23 mouse cellular contexts compared by ENCODE assay signal in the genomic region with DNA sequence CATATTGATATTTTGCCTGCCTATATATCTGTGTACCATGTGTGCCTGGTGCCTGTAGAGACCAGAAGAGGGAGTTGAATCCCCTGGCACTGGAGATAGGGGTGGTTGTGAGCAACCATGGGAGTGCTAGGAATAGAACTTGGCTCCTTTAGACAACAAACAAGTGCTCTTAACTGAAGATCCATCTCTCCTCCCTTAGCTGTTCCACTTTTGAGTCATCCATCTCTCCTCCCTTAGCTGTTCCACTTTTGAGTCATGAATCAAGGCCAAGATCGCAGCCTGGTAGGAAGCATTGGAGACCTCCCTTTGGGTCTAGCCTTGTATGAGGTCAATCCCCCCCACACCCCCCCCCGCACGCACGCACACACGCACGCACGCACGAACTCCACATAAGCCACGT. TPM values are rescaled to one million over a fixed set of nuclear protein-coding genes. Genes with fewer than 3 reads are reported as not detected.
DNase-seq lines count a peak whose midpoint lies in the region; TF ChIP-seq lines count a peak whose summit lies in the region.
"Had no signal": no experiment of that assay in that cellular context is flagged by ENCODE, and none has a peak within 500 bp of the region (broad histone marks: within the 10 kb centered on the region; RNA-seq: fewer than 3 reads in every experiment).

No protein-coding gene starts in this region.

- peaks cover 6 to 24% of the 10 kb centered on the region in 2 experiments for H3K4me1 ChIP-seq in CH12.LX (ENCODE audit: control insufficient read depth in 1 of 2, insufficient read depth in 2 of 2)
- peaks cover 22% of the 10 kb centered on the region for H3K4me1 ChIP-seq in limb, embryonic 10.5 days

- no peak for DNase-seq in left cerebral cortex, adult 2 months (ENCODE audit: extremely low spot score in 1 of 2, low spot score in 2 of 2)
- no peak for DNase-seq in left cerebral cortex, postnatal 10 days (ENCODE audit: extremely low spot score in 1 of 2, low spot score in 2 of 2)
- DNase-seq in CH12.LX (ENCODE audit: extremely low read depth): no peak
- DNase-seq in brain, adult 2 months (ENCODE audit: low read depth, low spot score): peak; percentile 52
- no peak for DNase-seq in limb, embryonic 10.5 days (ENCODE audit: low spot score)
- DNase-seq in spleen, adult 18-20 months: no peak
- no peak for DNase-seq in urinary bladder, postnatal 25 days (ENCODE audit: low spot score)
- no peak for DNase-seq in adrenal gland, adult 2 months
- DNase-seq: adrenal gland, adult 8-10 months; adrenal gland, postnatal 10 days; adrenal gland, postnatal 14 days; adrenal gland, postnatal 25 days; adrenal gland, postnatal 36 days; B cell, adult 2 months; cerebellum, adult 11 months; cerebellum, adult 11-12 months; cerebellum, adult 18-20 months; cerebellum, adult 2 months; cerebellum, adult 8-10 months had no signal

- H3K4me2 ChIP-seq in CH12.LX (ENCODE audit: insufficient read depth, low read depth, poor library complexity, severe bottlenecking): no peak overlapping the region

- H3K79me2 ChIP-seq in CH12.LX (replicated peaks; ENCODE audit: control insufficient read depth, extremely low read depth, insufficient read depth, poor library complexity, severe bottlenecking): no peaks in the 10 kb centered on the region

- H3K36me3 ChIP-seq in CH12.LX (replicated peaks in 1 of 2; ENCODE audit: control insufficient read depth in 1 of 2, insufficient read depth in 1 of 2, low read length in 1 of 2): no peaks in the 10 kb centered on the region
- no peaks in the 10 kb centered on the region for H3K36me3 ChIP-seq in limb, embryonic 10.5 days
- H3K36me3 ChIP-seq: G1E had no signal

- no peaks in the 10 kb centered on the region for H3K9me3 ChIP-seq in CH12.LX (replicated peaks; ENCODE audit: low read length)
- H3K9me3 ChIP-seq in limb, embryonic 10.5 days (replicated peaks): no peaks in the 10 kb centered on the region
- H3K9me3 ChIP-seq: G1E had no signal

- no peak overlapping the region for H3K4me3 ChIP-seq in left cerebral cortex, adult 2 months
- no peak overlapping the region for H3K4me3 ChIP-seq in CH12.LX (replicated peaks in 1 of 3; ENCODE audit: low read depth in 2 of 3, low read length in 2 of 3, poor library complexity in 1 of 3)
- H3K4me3 ChIP-seq in limb, embryonic 10.5 days: no peak overlapping the region

- intact Hi-C loops in left cerebral cortex, adult 2 months (cut with DNase I): no loop called here
- intact Hi-C loops in left cerebral cortex, postnatal 10 days (cut with DNase I): no loop called here

- no peak; the same call in 1 of the 2 replicates for TF ChIP-seq CTCF in left cerebral cortex, adult 2 months (IDR thresholded peaks at IDR 0.05)
- no peak for TF ChIP-seq CTCF in CH12.LX (conservative IDR thresholded peaks at IDR 0.05 in 1 of 2, IDR thresholded peaks at IDR 0.05 in 1 of 2; ENCODE audit: low read depth in 2 of 2, low read length in 2 of 2)

- H3K9ac ChIP-seq in CH12.LX (ENCODE audit: insufficient read depth, low read depth): no peak overlapping the region

- peak overlapping the region; percentile 34; the same call in 1 of the 2 replicates for H3K27ac ChIP-seq in left cerebral cortex, adult 2 months
- H3K27ac ChIP-seq in CH12.LX (ENCODE audit: insufficient read depth, low read depth): no peak overlapping the region
- H3K27ac ChIP-seq in limb, embryonic 10.5 days: peak overlapping the region; percentile 59; the same call in 1 of the 2 replicates

- dilution Hi-C loops in CH12.LX (cut with MboI; ENCODE audit: extremely low pct_ligation_motif_present, extremely low pct_unique_long_range_greater_than_20kb, low sequenced_read_pairs): no loop called here

- WGBS in limb, embryonic 10.5 days: 95% methylated on average over 9 of the region's 9 CpGs

- no peaks in the 10 kb centered on the region for H3K27me3 ChIP-seq in CH12.LX (replicated peaks)
- no peaks in the 10 kb centered on the region for H3K27me3 ChIP-seq in limb, embryonic 10.5 days (ENCODE audit: low read depth, poor library complexity, severe bottlenecking)
- H3K27me3 ChIP-seq: Patski had no signal

- in situ Hi-C loops in CH12.LX (cut with MboI; ENCODE audit: low pct_ligation_motif_present, low pct_unique_long_range_greater_than_20kb, low sequenced_read_pairs): no loop called here

- no peak for TF ChIP-seq RAD21 in CH12.LX (IDR thresholded peaks at IDR 0.05; ENCODE audit: low read depth, low read length)

- TF ChIP-seq POLR2A in CH12.LX (IDR thresholded peaks at IDR 0.05; ENCODE audit: low read depth, low read length): no peak

- TF ChIP-seq EP300 in CH12.LX (IDR thresholded peaks at IDR 0.05; ENCODE audit: low read length): no peak

TF ChIP-seq in CH12.LX, 34 proteins besides CTCF, POLR2A, EP300 and RAD21:
- TF ChIP-seq MAFK (IDR thresholded peaks at IDR 0.05; ENCODE audit: insufficient replicate concordance, low read length) (no peak), ZC3H11A (IDR thresholded peaks at IDR 0.05; ENCODE audit: low read depth, low read length) (no peak), IRF4 (IDR thresholded peaks at IDR 0.05; ENCODE audit: low read depth, low read length) (peak; percentile 66; the same call in 1 of the 2 replicates), ELF1 (IDR thresholded peaks at IDR 0.05; ENCODE audit: low read depth, low read length) (no peak), ZMIZ1 (IDR thresholded peaks at IDR 0.05; ENCODE audit: low read depth, low read length) (no peak), SIN3A (IDR thresholded peaks at IDR 0.05; ENCODE audit: low read length) (no peak), E2F4 (IDR thresholded peaks at IDR 0.05; ENCODE audit: insufficient replicate concordance, low read depth, low read length) (no peak)

RNA-seq across cellular contexts. Expression of gene Hgd, which starts 34.6 kb away (rescaled TPM):
- under 1 TPM in 1 of 2 experiments, not detected in 1; 0.54 TPM for total RNA-seq in left cerebral cortex, adult 2 months (2021)
- not detected for total RNA-seq in left cerebral cortex, postnatal 10 days (2021)
- total RNA-seq in CH12.LX (2012; rRNA removed) (not detected in 2 replicates), CH12.LX (2014; rRNA removed) (not detected in 2 replicates)
- not detected in 2 replicates for polyA plus RNA-seq in CH12.LX (2012; ENCODE audit: insufficient read length, low read depth)
- 0.25 and 0.28 TPM in 2 replicates for polyA plus RNA-seq in limb, embryonic 10.5 days (2016; fragmentation: Nextera tagmentation; extraction: Ambion mirVana)
- total RNA-seq in adrenal gland, adult 2 months (2021): 1 to 10 TPM in 1 of 2 experiments, under 1 TPM in 1; 0.28 to 1.6 TPM
- not detected in 2 replicates for polyA plus RNA-seq in adrenal gland, adult 2 months (2012; rRNA removed)
- total RNA-seq: adrenal gland, postnatal 25 days; G1E; MEL had no signal
- polyA plus RNA-seq: activated CD4-positive, CD25-positive, alpha-beta regulatory T cell, adult 4 months; G1E had no signal

RNA-seq across cellular contexts. Expression of gene Ndufb4, which starts 39.7 kb away (rescaled TPM):
- 10 to 100 TPM; 68.5 to 69.7 TPM for total RNA-seq in left cerebral cortex, adult 2 months (2021)
- 10 to 100 TPM; 72.5 to 73.8 TPM for total RNA-seq in left cerebral cortex, postnatal 10 days (2021)
- total RNA-seq in CH12.LX (2012; rRNA removed): 70.7 and 72.3 TPM in 2 replicates
- 97.4 and 102 TPM in 2 replicates for total RNA-seq in CH12.LX (2014; rRNA removed)
- 51.8 and 54.2 TPM in 2 replicates for polyA plus RNA-seq in CH12.LX (2012; ENCODE audit: insufficient read length, low read depth)
- 40.4 and 46.7 TPM in 2 replicates for polyA plus RNA-seq in limb, embryonic 10.5 days (2016; fragmentation: Nextera tagmentation; extraction: Ambion mirVana)
- total RNA-seq in adrenal gland, adult 2 months (2021): 100 to 1,000 TPM; 138 to 192 TPM
- 67.4 and 80.6 TPM in 2 replicates for polyA plus RNA-seq in adrenal gland, adult 2 months (2012; rRNA removed)
